Mouse (Mus musculus) stomach, embryonic 16.5 days (tissue): ENCODE results near the gene Tcaf3. TPM values are rescaled to one million over a fixed set of nuclear protein-coding genes. Genes with fewer than 3 reads are reported as not detected.
A peak's percentile ranks its signal among the peaks of the same experiment; 100 is the strongest.

ENCODE experiments used
- ATAC-seq: fragments of 200-750 bp; cut with Nextera tagmentation; 2 replicates; pipeline ENCODE4 v1.8.0; 2017; ENCODE audit warnings: moderate number of reproducible peaks, moderate TSS enrichment; ENCODE audit not compliant: insufficient read depth, low FRiP score
- H3K27ac ChIP-seq: fragments of 300-500 bp; sonication (generic); 2 replicates; pipeline ENCODE4 v1.5.1; 2014; ENCODE audit warnings: low read length
- H3K27me3 ChIP-seq: fragments of 300-500 bp; sonication (generic); 2 replicates; pipeline ENCODE4 v1.6.1; 2014; ENCODE audit warnings: low read length, control low read depth, mixed read lengths; ENCODE audit not compliant: control insufficient read depth, insufficient read depth
- H3K36me3 ChIP-seq: fragments of 300-500 bp; sonication (generic); 2 replicates; pipeline ENCODE4 v1.6.1; 2014; ENCODE audit warnings: low read length; ENCODE audit not compliant: control insufficient read depth, insufficient read depth
- H3K4me1 ChIP-seq: fragments of 300-500 bp; sonication (generic); 2 replicates; pipeline ENCODE4 v1.6.1; 2014; ENCODE audit warnings: low read length, control low read depth, mixed read lengths; ENCODE audit not compliant: control insufficient read depth, insufficient read depth
- H3K4me2 ChIP-seq: fragments of 300-500 bp; sonication (generic); 2 replicates; pipeline ENCODE4 v1.6.1; 2014; ENCODE audit warnings: low read depth, low read length, mixed read lengths
- H3K4me3 ChIP-seq: fragments of 300-500 bp; sonication (generic); replicated peaks from 2 replicates; pipeline ENCODE4 v1.5.1; 2014; ENCODE audit warnings: mild to moderate bottlenecking, low read length
- H3K9ac ChIP-seq: fragments of 300-500 bp; sonication (generic); 2 replicates; pipeline ENCODE4 v1.6.1; 2014; ENCODE audit warnings: low read length
- H3K9me3 ChIP-seq: fragments of 300-500 bp; sonication (generic); replicated peaks from 2 replicates; pipeline ENCODE4 v1.6.1; 2016; ENCODE audit warnings: low read length, control low read depth; ENCODE audit not compliant: control insufficient read depth
- WGBS: fragments of 180-500 bp; shearing (Covaris S2); extraction: QIAGEN DNeasy Blood & Tissue Kit; methylation state at CpG from one replicate; pipeline ENCODE4 v1.1.7; 2014; 5-methylcytosine and 5-hydroxymethylcytosine counted together
- polyA plus RNA-seq: library from polyadenylated mRNA; unstranded; fragments of >200 nt; fragmentation: Nextera tagmentation; extraction: Ambion mirVana; gene quantifications from 2 replicates; pipeline ENCODE4 v1.2.1, GENCODE M21; 2015

The Tcaf3 gene
- not detected in 2 replicates for polyA plus RNA-seq

- Histone ChIP-seq H3K36me3 (no peaks in the 10 kb centered on the region), H3K9ac (no peak within 1 kb of the TSS), H3K4me2 (no peak within 1 kb of the TSS), H3K4me1 (no peaks in the 10 kb centered on the region), H3K4me3 (no peak within 1 kb of the TSS), H3K27ac (no peak within 1 kb of the TSS), H3K27me3 (no peaks in the 10 kb centered on the region), H3K9me3 (no peaks in the 10 kb centered on the region)
- 59% methylated on average over 4 of the region's 4 CpGs for WGBS
- ATAC-seq: no peak
Measured at GRCm38 (mm10) chr6:42597592-42597991, at the start of gene Tcaf3. TSS of gene Tcaf3 (minus strand) at chr6:42597692.

GRCm38 (mm10) chr6:42644912-42645549 is 47.5 kb upstream of the Tcaf3 start, which contains the start of gene Tcaf2:
TSS of gene Tcaf2 (minus strand) at chr6:42645254.
- Histone ChIP-seq H3K9ac (peak within 1 kb of the TSS; percentile 62), H3K36me3 (no peaks in the 10 kb centered on the region), H3K4me2 (peak within 1 kb of the TSS; percentile 54), H3K27ac (peak within 1 kb of the TSS; percentile 46), H3K4me1 (peaks cover 5% of the 10 kb centered on the region; the same call in 1 of the 2 replicates), H3K9me3 (no peaks in the 10 kb centered on the region), H3K27me3 (no peaks in the 10 kb centered on the region), H3K4me3 (peak within 1 kb of the TSS; percentile 59)
- ATAC-seq: peak; percentile 99
- under 1% methylated on average over 23 of the region's 23 CpGs for WGBS

GRCm38 (mm10) chr6:42634393-42634792 is 36.9 kb upstream of the Tcaf3 start:
- H3K4me3 ChIP-seq: no peak overlapping the region
- H3K4me2 ChIP-seq: no peak overlapping the region
- H3K9me3 ChIP-seq: no peaks in the 10 kb centered on the region
- no peaks in the 10 kb centered on the region for H3K27me3 ChIP-seq
- WGBS: 85% methylated on average over 5 of the region's 5 CpGs
- no peak overlapping the region for H3K27ac ChIP-seq
- H3K9ac ChIP-seq: no peak overlapping the region
- ATAC-seq: no peak
- H3K36me3 ChIP-seq: no peaks in the 10 kb centered on the region
- H3K4me1 ChIP-seq: no peaks in the 10 kb centered on the region

- H3K4me2 ChIP-seq: no peak overlapping the region
- WGBS: 65% methylated on average over 4 of the region's 4 CpGs
- H3K4me3 ChIP-seq: no peak overlapping the region
Measured at GRCm38 (mm10) chr6:42631395-42631794, 33.9 kb upstream of the Tcaf3 start.

GRCm38 (mm10) chr6:42616904-42617303 is 19.4 kb upstream of the Tcaf3 start:
- Histone ChIP-seq H3K4me1 (no peaks in the 10 kb centered on the region), H3K4me3 (no peak overlapping the region), H3K36me3 (no peaks in the 10 kb centered on the region), H3K4me2 (no peak overlapping the region), H3K9me3 (no peaks in the 10 kb centered on the region), H3K9ac (no peak overlapping the region), H3K27me3 (no peaks in the 10 kb centered on the region), H3K27ac (no peak overlapping the region)
- ATAC-seq: no peak
- 88% methylated on average over 2 of the region's 2 CpGs for WGBS

More at GRCm38 (mm10) chr6:42631395-42631794, 33.9 kb upstream of the Tcaf3 start:
- ATAC-seq: no peak
- Histone ChIP-seq H3K27ac (no peak overlapping the region), H3K36me3 (no peaks in the 10 kb centered on the region), H3K27me3 (no peaks in the 10 kb centered on the region), H3K9me3 (no peaks in the 10 kb centered on the region), H3K9ac (no peak overlapping the region), H3K4me1 (no peaks in the 10 kb centered on the region)

GRCm38 (mm10) chr6:42612218-42612617 is 14.7 kb upstream of the Tcaf3 start:
- no peak overlapping the region for H3K4me3 ChIP-seq
- no peak overlapping the region for H3K9ac ChIP-seq
- ATAC-seq: no peak

GRCm38 (mm10) chr6:42610954-42611522 is 13.5 kb upstream of the Tcaf3 start:
- no peak for ATAC-seq
- H3K4me2 ChIP-seq: no peak overlapping the region
- H3K27me3 ChIP-seq: no peaks in the 10 kb centered on the region
- no peaks in the 10 kb centered on the region for H3K9me3 ChIP-seq
- no peaks in the 10 kb centered on the region for H3K4me1 ChIP-seq
- H3K27ac ChIP-seq: no peak overlapping the region
- no peak overlapping the region for H3K4me3 ChIP-seq
- 28% methylated on average over 4 of the region's 4 CpGs for WGBS
- no peak overlapping the region for H3K9ac ChIP-seq
- no peaks in the 10 kb centered on the region for H3K36me3 ChIP-seq

More at GRCm38 (mm10) chr6:42612218-42612617, 14.7 kb upstream of the Tcaf3 start:
- no peaks in the 10 kb centered on the region for H3K27me3 ChIP-seq
- H3K4me1 ChIP-seq: no peaks in the 10 kb centered on the region
- H3K9me3 ChIP-seq: no peaks in the 10 kb centered on the region
- H3K4me2 ChIP-seq: no peak overlapping the region
- no peaks in the 10 kb centered on the region for H3K36me3 ChIP-seq
- no peak overlapping the region for H3K27ac ChIP-seq

GRCm38 (mm10) chr6:42593138-42593882 is 4.2 kb downstream of the Tcaf3 start:
- no peak for ATAC-seq
- H3K9ac ChIP-seq: no peak overlapping the region
- 78% methylated on average over 17 of the region's 17 CpGs for WGBS

GRCm38 (mm10) chr6:42586569-42586968 is 10.9 kb downstream of the Tcaf3 start:
- no peaks in the 10 kb centered on the region for H3K4me1 ChIP-seq
- H3K9me3 ChIP-seq: no peaks in the 10 kb centered on the region
- no peaks in the 10 kb centered on the region for H3K27me3 ChIP-seq
- no peaks in the 10 kb centered on the region for H3K36me3 ChIP-seq
- no peak overlapping the region for H3K4me2 ChIP-seq
- WGBS: 76% methylated on average over 5 of the region's 5 CpGs
- no peak overlapping the region for H3K4me3 ChIP-seq
- ATAC-seq: no peak
- H3K27ac ChIP-seq: no peak overlapping the region
- H3K9ac ChIP-seq: no peak overlapping the region

More at GRCm38 (mm10) chr6:42593138-42593882, 4.2 kb downstream of the Tcaf3 start:
- Histone ChIP-seq H3K9me3 (no peaks in the 10 kb centered on the region), H3K27ac (no peak overlapping the region), H3K27me3 (no peaks in the 10 kb centered on the region), H3K4me2 (no peak overlapping the region), H3K36me3 (no peaks in the 10 kb centered on the region), H3K4me1 (no peaks in the 10 kb centered on the region), H3K4me3 (no peak overlapping the region)
